Mouse (Mus musculus) Muller cell, postnatal 12 days (primary cell): ENCODE measurements around the gene Olfr802.

ENCODE experiments used
- DNase-seq: peaks from one replicate; pipeline ENCODE4 v3.0.0-alpha.2; 2015; ENCODE audit errors: inconsistent ontology term

The Olfr802 gene

DNA sequence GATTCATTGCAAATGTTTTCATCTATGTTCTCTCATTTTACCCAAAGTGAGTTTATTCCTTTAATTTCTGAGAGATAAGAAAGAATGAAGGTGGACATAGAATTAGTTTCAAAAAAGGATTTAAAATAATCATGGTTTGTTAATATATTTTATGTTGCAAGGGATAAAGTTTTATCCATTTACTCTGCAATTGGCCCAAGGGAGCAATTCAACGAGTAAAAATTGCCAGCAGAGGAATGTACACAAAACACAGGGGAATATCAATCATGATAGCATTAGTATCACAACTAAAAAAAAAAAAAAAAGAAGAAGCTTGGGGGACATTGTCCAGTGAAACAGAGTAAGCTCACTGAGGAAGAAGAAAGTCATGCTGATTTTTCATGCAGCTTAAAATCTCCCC is at the start of gene Olfr802:
Gene Olfr802 (minus strand): TSS at position 101 of the 400 bp plus-strand sequence.
- DNase-seq: no peak

DNA sequence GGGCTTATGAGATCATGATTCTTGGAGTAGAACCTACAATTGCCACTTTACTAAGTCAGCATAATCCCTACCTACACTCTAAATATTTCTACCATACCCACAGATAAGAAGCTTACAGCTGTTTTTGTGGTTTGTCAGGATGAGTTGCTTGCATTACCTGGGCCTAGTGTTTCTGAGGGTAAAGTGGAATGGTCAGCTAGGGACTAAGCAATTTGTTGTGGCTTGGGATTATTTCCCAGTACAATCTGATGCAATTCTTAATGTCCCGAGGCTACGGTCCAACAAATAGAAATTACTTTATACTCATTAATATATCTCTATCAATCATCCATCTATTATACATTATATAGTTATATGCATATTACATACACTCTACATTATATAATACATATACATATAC is 41.3 kb upstream of the Olfr802 start, which contains the start of gene Olfr805:
Gene Olfr805 (minus strand): TSS at position 101 of the 400 bp plus-strand sequence.
- no peak for DNase-seq

DNA sequence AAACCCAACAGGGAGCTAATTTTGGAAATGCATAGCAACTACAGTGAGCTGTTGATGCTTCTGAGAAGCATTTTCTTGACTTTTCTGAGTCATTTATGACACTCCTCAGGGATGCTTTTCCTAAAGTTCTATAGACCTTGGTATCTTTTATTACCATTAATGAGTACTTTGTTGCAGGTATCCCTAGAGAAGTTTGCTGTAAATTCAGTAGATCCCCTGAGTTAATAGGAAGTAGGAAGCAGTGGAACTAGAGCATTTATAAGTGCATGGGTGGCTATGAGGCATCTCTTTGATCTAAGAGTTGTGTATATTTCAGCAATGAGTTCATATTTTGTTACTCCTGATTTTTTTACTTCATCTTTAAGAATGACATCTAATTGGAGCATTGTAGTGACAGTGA is 14.9 kb upstream of the Olfr802 start, which contains the start of gene Olfr804:
Gene Olfr804 (plus strand): TSS at position 301 of the 400 bp plus-strand sequence.
- DNase-seq: no peak

DNA sequence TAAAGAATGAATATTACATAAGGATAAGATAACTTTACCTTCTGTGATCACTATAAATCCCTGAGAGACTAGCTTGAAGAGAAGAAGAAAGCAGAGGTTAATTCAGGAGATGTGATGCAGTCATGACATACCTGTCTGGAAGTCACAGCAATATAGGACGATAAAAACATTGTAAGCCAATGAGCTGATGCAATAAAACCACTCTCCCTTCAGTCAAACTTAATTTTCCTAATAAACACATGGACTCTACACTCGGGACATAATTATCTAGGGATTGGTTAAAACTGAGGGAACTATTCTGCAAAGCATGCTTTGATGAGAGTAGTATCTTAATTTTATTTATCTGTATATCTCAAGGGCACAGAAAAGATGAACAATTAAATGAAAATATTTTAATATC is 6.2 kb upstream of the Olfr802 start, which contains the start of gene Olfr803:
Gene Olfr803 (minus strand): TSS at position 101 of the 400 bp plus-strand sequence.
- DNase-seq: no peak

DNA sequence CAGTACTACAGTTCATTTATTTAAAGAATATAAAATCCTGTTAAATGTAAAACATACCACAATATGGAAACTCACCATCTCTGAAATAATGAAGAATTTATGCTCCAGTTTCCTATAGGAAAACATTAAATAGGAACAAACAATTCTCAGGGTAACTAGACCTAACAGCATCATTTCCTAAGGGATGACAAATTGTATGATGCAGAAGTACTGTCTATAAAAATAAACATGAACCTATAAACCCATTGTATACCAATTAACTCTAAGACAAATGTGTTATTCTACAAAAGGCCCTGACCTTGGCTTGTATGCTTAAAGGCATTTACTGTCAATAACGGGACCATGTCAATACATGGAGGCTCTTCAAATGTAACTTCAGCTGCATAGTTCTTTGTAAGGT is 14.2 kb downstream of the Olfr802 start, which contains the start of gene Olfr801:
Gene Olfr801 (minus strand): TSS at position 101 of the 400 bp plus-strand sequence.
- no peak for DNase-seq

DNA sequence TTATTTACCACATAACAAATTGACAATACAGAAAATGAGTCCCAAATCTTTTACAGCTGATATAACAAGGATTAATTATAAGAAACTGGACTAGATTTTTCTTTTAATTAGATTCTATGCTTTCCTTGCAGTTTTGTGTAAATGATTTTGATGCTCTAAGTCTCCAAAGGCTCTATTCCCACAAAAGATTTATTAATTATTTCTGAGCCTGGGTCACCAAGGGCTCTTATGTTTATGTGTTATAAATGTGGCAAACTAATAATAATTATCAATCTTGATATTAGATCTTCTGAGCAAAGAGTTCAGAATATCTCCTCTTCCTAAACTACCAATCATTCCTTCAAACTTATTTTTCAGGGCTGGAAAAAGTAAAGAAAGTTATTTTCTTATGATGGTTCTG is 30.6 kb downstream of the Olfr802 start, which contains the start of gene Olfr800:
Gene Olfr800 (plus strand): TSS at position 301 of the 400 bp plus-strand sequence.
- no peak for DNase-seq

DNA sequence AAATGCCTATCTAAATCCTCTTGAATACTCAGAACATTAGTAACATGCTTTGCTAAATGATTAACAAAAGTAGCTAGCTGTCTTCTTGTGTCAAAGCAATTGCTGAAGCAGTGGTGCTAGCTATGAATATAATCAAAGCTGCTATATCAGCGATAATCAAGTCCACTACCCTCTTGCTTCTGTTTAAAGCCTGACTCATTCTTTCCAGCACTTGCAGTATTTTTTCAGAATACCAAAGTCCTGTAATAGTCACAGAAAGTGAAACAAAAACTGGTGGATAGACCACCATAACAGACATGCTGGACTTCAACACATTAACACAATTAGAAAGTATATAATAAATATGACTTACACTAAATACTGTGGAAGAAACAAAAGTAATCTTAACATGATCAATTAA is 36.2 kb downstream of the Olfr802 start:
- no peak for DNase-seq

DNA sequence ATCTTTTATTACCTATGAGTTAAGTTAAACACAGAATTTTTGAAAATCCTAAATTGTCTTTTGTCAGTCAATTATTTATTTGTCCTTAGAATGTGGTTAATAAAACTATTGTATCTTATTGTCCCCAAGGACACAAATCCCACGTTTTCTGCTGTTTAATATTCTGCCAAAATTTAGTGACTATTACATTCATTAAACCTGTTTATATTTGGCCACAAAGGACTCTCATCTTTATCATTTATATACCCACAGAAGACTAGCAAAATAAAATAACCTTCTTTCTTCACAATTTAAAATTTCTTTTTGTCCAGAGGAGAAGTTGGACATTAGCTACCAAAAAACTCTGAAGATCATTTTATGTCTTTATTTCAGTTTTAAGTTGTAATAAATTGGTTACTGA is 50.8 kb downstream of the Olfr802 start, which contains the start of gene Olfr799:
Gene Olfr799 (plus strand): TSS at position 301 of the 400 bp plus-strand sequence.
- DNase-seq: no peak

DNA sequence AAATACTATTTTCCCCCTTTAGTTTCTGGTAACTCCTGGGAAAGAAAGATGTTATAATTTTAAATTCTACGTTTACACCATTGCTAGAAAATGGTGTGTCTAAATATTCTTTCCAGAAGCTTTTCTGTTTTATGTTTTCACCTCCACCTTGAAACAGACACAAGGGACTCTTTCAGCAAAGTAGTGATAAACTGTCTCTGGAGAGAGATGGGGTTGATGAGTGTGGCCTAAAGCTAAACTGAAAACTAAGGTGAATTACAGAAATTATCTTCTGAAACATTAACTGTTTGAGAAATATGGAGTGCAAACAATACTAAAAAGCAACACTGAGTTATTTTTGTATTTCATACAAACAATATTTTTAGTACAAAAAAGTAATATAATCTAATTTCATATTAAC is 60.1 kb downstream of the Olfr802 start, which contains the start of gene Olfr798:
Gene Olfr798 (minus strand): TSS at position 101 of the 400 bp plus-strand sequence.
- DNase-seq: no peak
